Mouse (Mus musculus): Measurements from ENCODE around the gene Adamts6. TPM values are rescaled to one million over a fixed set of nuclear protein-coding genes. Genes with fewer than 3 reads are reported as not detected.

Adamts6 gene
- polyA plus RNA-seq, 1 experiment from 2014 or later, result 0.32 TPM

- H3K27ac ChIP-seq (ENCODE audit: low read depth), result no peak overlapping the region
- no peak overlapping the region for H3K4me2 ChIP-seq (ENCODE audit: low read depth, low read length)
- DNase-seq (no peak), ATAC-seq (no peak)
- no peak overlapping the region for H3K9ac ChIP-seq (replicated peaks)
- TF ChIP-seq EP300 (IDR thresholded peaks at IDR 0.05; ENCODE audit: low read depth), result no peak
- no peak for TF ChIP-seq CTCF (IDR thresholded peaks at IDR 0.05; ENCODE audit: low read depth)
- no peak overlapping the region for H3K4me3 ChIP-seq (ENCODE audit: low read depth, low read length)
- H3K4me1 ChIP-seq (ENCODE audit: insufficient read depth), result no peaks in the 10 kb centered on the region
- no peaks in the 10 kb centered on the region for H3K9me3 ChIP-seq (ENCODE audit: low read length)
- no peaks in the 10 kb centered on the region for H3K36me3 ChIP-seq (replicated peaks; ENCODE audit: insufficient read depth, low read length)
- H3K27me3 ChIP-seq (ENCODE audit: insufficient read depth, low read length), result no peaks in the 10 kb centered on the region
- 78% methylated on average over 6 of the region's 6 CpGs for WGBS (ENCODE audit: insufficient replicate concordance)
Observed at GRCm38 (mm10) chr13:104498669-104499068, 211.0 kb downstream of the Adamts6 start.

- no peak for DNase-seq
- Histone ChIP-seq H3K9me3 (ENCODE audit: low read length) (no peaks in the 10 kb centered on the region), H3K4me2 (ENCODE audit: low read depth, low read length) (no peak overlapping the region), H3K27ac (ENCODE audit: low read depth) (no peak overlapping the region), H3K4me3 (ENCODE audit: low read depth, low read length) (no peak overlapping the region), H3K4me1 (ENCODE audit: insufficient read depth) (no peaks in the 10 kb centered on the region), H3K27me3 (ENCODE audit: insufficient read depth, low read length) (no peaks in the 10 kb centered on the region), H3K9ac (replicated peaks) (no peak overlapping the region), H3K36me3 (replicated peaks; ENCODE audit: insufficient read depth, low read length) (no peaks in the 10 kb centered on the region)
- no peak for TF ChIP-seq EP300 (IDR thresholded peaks at IDR 0.05; ENCODE audit: low read depth)
- TF ChIP-seq CTCF (IDR thresholded peaks at IDR 0.05; ENCODE audit: low read depth), result no peak
- WGBS (ENCODE audit: insufficient replicate concordance), result 71% methylated on average over 9 of the region's 9 CpGs
- ATAC-seq, result no peak
Observed at GRCm38 (mm10) chr13:104499116-104500040, 211.7 kb downstream of the Adamts6 start.

GRCm38 (mm10) chr13:104502406-104502805 is 214.8 kb downstream of the Adamts6 start:
- Histone ChIP-seq H3K9me3 (ENCODE audit: low read length) (no peaks in the 10 kb centered on the region), H3K36me3 (replicated peaks; ENCODE audit: insufficient read depth, low read length) (no peaks in the 10 kb centered on the region), H3K9ac (replicated peaks) (no peak overlapping the region), H3K27me3 (ENCODE audit: insufficient read depth, low read length) (no peaks in the 10 kb centered on the region), H3K27ac (ENCODE audit: low read depth) (no peak overlapping the region), H3K4me2 (ENCODE audit: low read depth, low read length) (no peak overlapping the region), H3K4me3 (ENCODE audit: low read depth, low read length) (no peak overlapping the region), H3K4me1 (ENCODE audit: insufficient read depth) (no peaks in the 10 kb centered on the region)
- no peak for DNase-seq
- ATAC-seq, result no peak
- TF ChIP-seq EP300 (IDR thresholded peaks at IDR 0.05; ENCODE audit: low read depth) (no peak), CTCF (IDR thresholded peaks at IDR 0.05; ENCODE audit: low read depth) (no peak)
- WGBS (ENCODE audit: insufficient replicate concordance), result 91% methylated on average over 7 of the region's 7 CpGs

DNA sequence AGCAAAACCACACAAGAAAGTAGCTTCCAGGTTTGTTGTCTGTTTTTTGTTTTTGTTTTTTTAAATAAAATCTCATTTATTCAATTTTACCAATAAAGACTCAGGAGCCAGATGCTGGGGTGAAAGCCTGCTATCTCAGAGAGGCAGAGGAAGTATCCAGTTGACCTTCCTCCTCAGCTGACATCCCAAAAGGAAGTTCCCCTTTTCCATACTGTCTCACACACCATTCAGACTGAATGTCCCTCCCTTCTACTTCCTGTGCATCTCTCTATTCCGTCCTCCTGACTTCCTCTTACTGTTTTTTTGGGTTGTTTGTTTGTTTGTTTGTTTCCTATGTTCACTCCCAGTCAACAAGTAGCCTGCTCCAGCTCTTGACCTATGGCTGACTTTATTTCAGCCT is 216.4 kb downstream of the Adamts6 start:
- no peak for TF ChIP-seq EP300 (IDR thresholded peaks at IDR 0.05; ENCODE audit: low read depth)
- H3K4me2 ChIP-seq (ENCODE audit: low read depth, low read length), result no peak overlapping the region
- H3K4me3 ChIP-seq (ENCODE audit: low read depth, low read length), result no peak overlapping the region
- H3K9me3 ChIP-seq (ENCODE audit: low read length), result no peaks in the 10 kb centered on the region
- DNase-seq, result no peak
- H3K36me3 ChIP-seq (replicated peaks; ENCODE audit: insufficient read depth, low read length), result no peaks in the 10 kb centered on the region
- no peaks in the 10 kb centered on the region for H3K27me3 ChIP-seq (ENCODE audit: insufficient read depth, low read length)
- 57% methylated on average over 1 of the region's 1 CpGs for WGBS (ENCODE audit: insufficient replicate concordance)
- H3K9ac ChIP-seq (replicated peaks), result no peak overlapping the region
- no peak for ATAC-seq
- no peak overlapping the region for H3K27ac ChIP-seq (ENCODE audit: low read depth)
- H3K4me1 ChIP-seq (ENCODE audit: insufficient read depth), result no peaks in the 10 kb centered on the region

DNA sequence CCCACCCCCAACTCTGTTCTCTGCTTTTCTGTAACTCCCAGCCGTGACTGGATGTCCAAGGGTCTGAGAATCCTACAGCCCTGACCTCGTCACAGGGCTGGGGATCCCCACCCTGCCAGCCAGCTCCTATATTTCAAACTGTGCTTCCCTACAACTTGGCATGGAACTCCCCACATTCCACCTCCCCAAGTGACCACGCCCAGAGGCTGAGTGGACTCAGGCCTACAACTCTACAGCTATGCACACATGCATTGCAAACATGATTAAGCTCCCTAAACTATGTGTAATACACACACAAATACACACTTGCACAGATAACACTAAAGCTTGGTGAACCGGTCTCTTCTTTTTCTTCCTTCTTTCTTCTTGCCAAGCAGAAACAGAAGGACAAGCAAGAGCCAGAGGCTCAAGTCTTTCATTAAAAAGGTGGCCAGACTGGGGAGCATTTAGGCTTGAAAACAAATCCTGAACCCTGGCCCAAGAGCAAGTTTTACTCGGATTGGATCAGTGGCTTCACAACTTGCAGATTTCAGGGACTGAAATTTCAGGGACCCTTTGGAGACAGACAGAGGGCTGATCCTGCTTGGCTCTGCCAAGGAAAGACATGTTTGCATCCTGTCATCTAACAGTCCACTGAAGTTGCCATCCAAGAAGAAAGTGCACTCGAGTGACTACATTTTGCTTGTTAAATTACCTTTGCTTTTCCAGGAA is 218.7 kb downstream of the Adamts6 start:
- Histone ChIP-seq H3K36me3 (replicated peaks; ENCODE audit: insufficient read depth, low read length) (no peaks in the 10 kb centered on the region), H3K27ac (ENCODE audit: low read depth) (no peak overlapping the region), H3K4me3 (ENCODE audit: low read depth, low read length) (no peak overlapping the region), H3K9me3 (ENCODE audit: low read length) (no peaks in the 10 kb centered on the region), H3K4me1 (ENCODE audit: insufficient read depth) (no peaks in the 10 kb centered on the region), H3K9ac (replicated peaks) (no peak overlapping the region), H3K4me2 (ENCODE audit: low read depth, low read length) (no peak overlapping the region), H3K27me3 (ENCODE audit: insufficient read depth, low read length) (no peaks in the 10 kb centered on the region)
- 68% methylated on average over 6 of the region's 6 CpGs for WGBS (ENCODE audit: insufficient replicate concordance)
- ATAC-seq (no peak), DNase-seq (no peak)
- TF ChIP-seq EP300 (IDR thresholded peaks at IDR 0.05; ENCODE audit: low read depth), result no peak
- TF ChIP-seq CTCF (IDR thresholded peaks at IDR 0.05; ENCODE audit: low read depth), result no peak

GRCm38 (mm10) chr13:104507671-104508070 is 220.0 kb downstream of the Adamts6 start:
- 80% methylated on average over 6 of the region's 6 CpGs for WGBS (ENCODE audit: insufficient replicate concordance)
- TF ChIP-seq CTCF (IDR thresholded peaks at IDR 0.05; ENCODE audit: low read depth) (no peak), EP300 (IDR thresholded peaks at IDR 0.05; ENCODE audit: low read depth) (no peak)
- DNase-seq (no peak), ATAC-seq (no peak)
- Histone ChIP-seq H3K27ac (ENCODE audit: low read depth) (no peak overlapping the region), H3K4me3 (ENCODE audit: low read depth, low read length) (no peak overlapping the region), H3K9ac (replicated peaks) (no peak overlapping the region), H3K27me3 (ENCODE audit: insufficient read depth, low read length) (no peaks in the 10 kb centered on the region), H3K4me2 (ENCODE audit: low read depth, low read length) (no peak overlapping the region), H3K4me1 (ENCODE audit: insufficient read depth) (no peaks in the 10 kb centered on the region), H3K9me3 (ENCODE audit: low read length) (no peaks in the 10 kb centered on the region), H3K36me3 (replicated peaks; ENCODE audit: insufficient read depth, low read length) (no peaks in the 10 kb centered on the region)
